ENCODE assay signal across 7 mouse cellular contexts in the genomic region with DNA sequence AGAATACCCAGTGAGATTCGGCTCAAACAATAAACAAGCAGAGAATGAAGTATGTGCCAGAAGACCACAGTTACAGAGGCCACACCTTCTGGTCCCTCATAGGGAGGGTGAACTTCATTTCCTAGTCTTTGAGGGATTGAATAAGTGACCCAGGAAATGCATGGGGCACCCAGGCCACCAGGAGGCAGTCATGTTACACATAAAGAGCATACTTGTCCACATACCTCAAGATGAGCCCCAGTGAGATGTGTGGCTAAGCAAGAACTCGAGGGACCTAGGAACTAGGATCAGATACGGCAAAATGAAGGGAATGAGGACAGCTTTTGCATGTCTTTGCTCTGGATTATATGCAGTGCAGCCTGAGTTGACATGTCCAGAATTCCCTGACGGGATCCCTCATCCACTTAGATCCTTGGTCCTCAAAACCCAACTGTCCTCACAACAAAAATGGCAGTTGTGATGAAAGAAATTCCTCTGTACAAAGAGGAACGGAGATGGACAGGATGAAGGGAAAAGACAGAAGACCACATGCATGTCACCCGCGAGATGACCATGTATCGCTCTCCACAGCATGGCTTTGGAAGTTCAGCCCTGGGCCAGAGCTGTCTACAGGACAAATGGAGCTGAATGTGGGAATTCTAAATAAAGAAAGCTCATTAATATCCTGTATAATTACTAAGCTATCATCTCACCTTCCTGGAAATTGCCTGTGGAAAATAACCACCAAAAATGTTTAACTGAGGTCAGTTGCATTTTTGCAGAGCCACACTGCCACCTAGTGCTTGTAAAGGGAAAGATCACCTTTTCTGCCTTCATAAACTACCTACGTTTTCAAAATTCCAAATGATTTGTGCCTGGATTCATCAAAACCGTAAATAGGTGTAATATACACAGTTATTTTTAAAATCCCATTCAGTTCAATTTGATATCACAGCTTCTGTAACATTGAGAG. TPM values are rescaled to one million over a fixed set of nuclear protein-coding genes. Genes with fewer than 3 reads are reported as not detected.
A peak's percentile ranks its signal among the peaks of the same experiment; 100 is the strongest.
DNase-seq lines count a peak whose midpoint lies in the region; ATAC-seq and TF ChIP-seq lines count a peak whose summit lies in the region.

No protein-coding gene starts in this region.

- no peaks in the 10 kb centered on the region for H3K4me1 ChIP-seq in lung, postnatal 0 days (ENCODE audit: insufficient read depth, low read depth, low read length)

- no peaks in the 10 kb centered on the region for H3K36me3 ChIP-seq in lung, postnatal 0 days (ENCODE audit: insufficient read depth, low read length)

- ATAC-seq in activated CD4-positive, CD25-positive, alpha-beta regulatory T cell, adult 4 months: peak; percentile 92
- peak; percentile 68 to 80 for ATAC-seq in hematopoietic stem cell, adult 5-6 weeks (replicated peaks in 1 of 2; ENCODE audit: insufficient read depth in 1 of 2, low FRiP score in 2 of 2, low TSS enrichment in 1 of 2, low read depth in 1 of 2, poor library complexity in 2 of 2, severe bottlenecking in 2 of 2)
- peak; percentile 67 for ATAC-seq in lung, postnatal 0 days

- H3K4me2 ChIP-seq in lung, postnatal 0 days (replicated peaks; ENCODE audit: low read depth, low read length): no peak overlapping the region

- no peak overlapping the region for H3K27ac ChIP-seq in lung, postnatal 0 days (ENCODE audit: low read length)

- TF ChIP-seq CTCF in lung, postnatal 0 days (IDR thresholded peaks at IDR 0.05): peak; percentile 79

- H3K4me3 ChIP-seq in lung, postnatal 0 days (ENCODE audit: low read depth, low read length): no peak overlapping the region

- peak; percentile 71 for DNase-seq in ES-CJ7 (ENCODE audit: low read depth, low spot score)
- peak; percentile 30 to 56 for DNase-seq in cerebellum, postnatal 4 days (ENCODE audit: low spot score in 2 of 2)
- peak; percentile 88 for DNase-seq in layer of hippocampus, adult 11-12 months (ENCODE audit: low spot score)
- DNase-seq in lung, postnatal 0 days (ENCODE audit: low spot score): peak; percentile 78
- DNase-seq in retina, postnatal 7 days (ENCODE audit: low read depth, low spot score): peak; percentile 20

- H3K9ac ChIP-seq in lung, postnatal 0 days (replicated peaks; ENCODE audit: low read depth): no peak overlapping the region

- no peak for TF ChIP-seq EP300 in lung, postnatal 0 days (IDR thresholded peaks at IDR 0.05)

- no peaks in the 10 kb centered on the region for H3K27me3 ChIP-seq in lung, postnatal 0 days (replicated peaks; ENCODE audit: insufficient read depth, low read length)

- H3K9me3 ChIP-seq in lung, postnatal 0 days (ENCODE audit: low read length): no peaks in the 10 kb centered on the region

- 52% methylated on average over 10 of the region's 10 CpGs for WGBS in lung, postnatal 0 days

RNA-seq across cellular contexts. Expression of a gene that starts 54.1 kb away (rescaled TPM):
- 1 to 10 TPM; 1.4 to 3.1 TPM for polyA plus RNA-seq in activated CD4-positive, CD25-positive, alpha-beta regulatory T cell, adult 4 months (2017; shearing (Covaris generic))
- not detected in 2 replicates for total RNA-seq in hematopoietic stem cell, adult 5-6 weeks (2017)
- polyA plus RNA-seq in lung, postnatal 0 days (2015; fragmentation: Nextera tagmentation; extraction: Ambion mirVana): 0.63 and 0.78 TPM in 2 replicates

Comparison
In these comparisons a context has a peak if more than half of its experiments do, and no peak if none do; other contexts are left out.
1. DNase-seq: peak in every context shown above with its lines; median percentile 88 in layer of hippocampus, adult 11-12 months; 78 in lung, postnatal 0 days; 71 in ES-CJ7; 43 in cerebellum, postnatal 4 days; 20 in retina, postnatal 7 days.